Mouse (Mus musculus) bone marrow, adult 2 months (tissue): ENCODE results near the gene Espl1.

Source experiments
- CTCF ChIP-seq: fragments of 200-500 bp; IDR thresholded peaks from 2 replicates; pipeline ENCODE4 v1.5.1; 2011; ENCODE audit warnings: low read length, control low read depth; ENCODE audit not compliant: control insufficient read depth, insufficient read depth
- POLR2A ChIP-seq: fragments of 200-500 bp; IDR thresholded peaks from 2 replicates; pipeline ENCODE4 v1.6.1; 2011; ENCODE audit warnings: low read depth, mild to moderate bottlenecking, control low read depth, low read length, borderline replicate concordance; ENCODE audit not compliant: control insufficient read depth

DNA sequence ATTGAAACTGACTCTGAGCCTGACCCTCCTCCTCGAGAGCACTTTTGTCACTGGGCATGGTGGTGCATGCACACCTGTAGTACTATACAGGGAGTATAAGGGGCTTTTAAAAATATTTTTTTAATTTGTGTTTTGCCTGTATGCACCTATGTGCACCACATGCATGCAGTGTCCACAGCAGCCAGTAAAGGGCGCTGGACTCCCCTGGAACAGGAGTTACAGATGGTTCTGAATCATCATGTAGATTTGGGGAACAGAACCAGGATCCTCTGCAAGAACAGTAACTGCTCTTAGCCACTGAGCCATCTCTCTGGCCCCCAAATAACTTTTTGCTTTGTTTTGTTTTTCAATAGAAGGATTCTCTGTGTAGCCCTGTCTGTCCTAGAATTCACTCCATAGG lies 56.1 kb downstream of the Espl1 start:
- TF ChIP-seq CTCF (no peak), POLR2A (no peak)
